Mouse (Mus musculus) leukemia stem cell, adult 10-12 weeks (primary cell): Measurements from ENCODE around the gene Dusp27. TPM values are rescaled to one million over a fixed set of nuclear protein-coding genes. Genes with fewer than 3 reads are reported as not detected.

Experiments
- polyA plus RNA-seq: library from polyadenylated mRNA; stranded (reverse); fragments of >175 nt; gene quantifications from 2 replicates; pipeline ENCODE4 v1.2.3, GENCODE M21; 2012; ENCODE audit warnings: low replicate concordance

Gene Dusp27
- not detected in 2 replicates for polyA plus RNA-seq

GRCm38 (mm10) chr1:166127719-166128118 lies at the start of gene Dusp27:
TSS of gene Dusp27 (minus strand) at chr1:166127922.

GRCm38 (mm10) chr1:166130224-166130860 lies 2.6 kb upstream of the Dusp27 start, which contains the start of gene Gpa33:
TSS of gene Gpa33 (plus strand) at chr1:166130238.

Other genes with a start within 250 kb of the Dusp27 start
- 27.8 and 31.2 TPM in 2 replicates for gene Pou2f1, start 125.2 kb downstream of the Dusp27 start, polyA plus RNA-seq
- gene Gpa33, start 2.3 kb upstream of the Dusp27 start, polyA plus RNA-seq: not detected in 2 replicates
- gene Mael, start 110.8 kb upstream of the Dusp27 start, polyA plus RNA-seq: not detected in 2 replicates
- not detected in 2 replicates for gene Ildr2, start 126.2 kb upstream of the Dusp27 start, polyA plus RNA-seq